Mouse (Mus musculus) heart, postnatal 0 days (tissue): Measurements from ENCODE around the gene Hist1h4f.

Experiments used
- CTCF ChIP-seq: IDR thresholded peaks from 2 replicates; pipeline ENCODE4 v1.5.1; 2016; ENCODE audit warnings: antibody characterized with exemption, control low read depth, low read depth
- EP300 ChIP-seq: IDR thresholded peaks from 2 replicates; pipeline ENCODE4 v1.6.1; 2016; ENCODE audit warnings: antibody characterized with exemption, low read depth

DNA sequence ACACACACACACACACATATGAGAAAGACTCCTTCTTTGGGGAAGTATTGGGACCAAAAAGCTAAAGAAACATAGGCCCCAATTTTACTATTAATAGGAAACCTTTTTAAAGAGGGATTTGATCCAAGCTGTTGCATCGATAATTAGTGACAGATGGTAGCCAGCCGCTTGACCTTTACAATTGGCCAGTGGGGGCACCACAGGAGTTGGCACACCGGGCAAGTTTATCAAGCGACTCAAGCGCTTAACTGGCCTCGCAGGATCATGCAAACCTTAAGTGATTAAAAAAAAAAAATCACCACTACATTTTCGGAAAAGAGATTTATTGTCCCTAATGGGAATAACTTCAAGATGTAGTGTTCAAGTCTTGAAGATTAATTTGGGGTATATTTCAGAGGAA lies 41.2 kb upstream of the Hist1h4f start:
- no peak for TF ChIP-seq CTCF
- no peak for TF ChIP-seq EP300
